Mouse (Mus musculus): Measurements from ENCODE around the gene Prss35.

The Prss35 gene

DNA sequence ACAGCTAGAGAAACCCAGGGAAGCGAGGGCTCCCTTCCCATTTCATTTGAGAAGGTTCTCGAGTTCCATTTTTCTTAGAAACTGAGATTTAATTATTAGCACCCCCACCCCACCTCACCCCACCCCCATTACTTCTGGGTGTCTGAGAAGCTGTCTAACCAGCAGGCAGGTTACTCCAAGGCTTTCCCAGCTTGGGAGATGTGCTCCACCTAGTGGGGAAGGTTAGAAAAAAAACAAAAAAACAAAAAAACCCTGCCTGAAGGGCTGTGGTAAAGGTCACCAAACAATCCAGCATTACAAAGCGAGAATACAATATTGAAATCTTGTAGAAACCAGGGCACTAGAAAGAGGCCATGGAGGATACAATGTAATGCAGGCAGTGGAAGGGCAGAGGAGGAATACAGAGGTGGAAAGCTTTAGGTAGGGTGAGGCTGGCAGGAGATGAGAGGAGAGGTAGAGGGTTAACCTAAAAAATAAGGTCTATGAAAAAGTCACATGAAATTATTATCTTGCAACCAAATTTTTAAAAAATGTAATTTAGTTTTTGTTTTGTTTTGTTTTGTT lies 57.2 kb downstream of the Prss35 start:
- DNase-seq = peak; percentile 34
